12 mouse cellular contexts compared by ENCODE assay signal in the genomic region with DNA sequence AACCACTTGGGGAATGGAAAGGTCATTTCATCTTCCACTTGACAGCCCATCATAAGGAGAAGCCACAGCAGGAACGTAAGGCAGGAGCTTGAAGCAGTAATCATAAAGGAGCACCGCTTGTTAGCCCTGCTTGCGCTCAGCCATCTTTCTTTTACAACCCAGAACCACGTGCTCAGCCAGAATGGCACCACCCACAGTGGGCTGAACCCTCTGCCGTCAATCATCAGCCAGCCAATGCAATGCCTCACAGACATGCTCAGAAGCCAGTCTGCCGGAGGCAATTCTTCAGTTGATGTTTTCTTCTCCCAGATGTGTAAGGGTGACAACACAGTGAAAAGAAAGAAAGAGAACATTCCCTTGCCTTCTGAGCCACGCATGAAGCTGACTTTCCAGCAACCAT. TPM values are rescaled to one million over a fixed set of nuclear protein-coding genes. Genes with fewer than 3 reads are reported as not detected.
DNase-seq lines count a peak whose midpoint lies in the region; ATAC-seq and TF ChIP-seq lines count a peak whose summit lies in the region.
"Had no signal": no experiment of that assay in that cellular context is flagged by ENCODE, and none has a peak within 500 bp of the region (broad histone marks: within the 10 kb centered on the region; RNA-seq: fewer than 3 reads in every experiment).

No protein-coding gene starts in this region.

- H3K4me3 ChIP-seq in liver, adult 2 months (ENCODE audit: insufficient read depth, low read depth, low read length) = no peak overlapping the region
- H3K4me3 ChIP-seq in liver, embryonic 11.5 days (ENCODE audit: low read depth, low read length) = no peak overlapping the region
- H3K4me3 ChIP-seq in lung, embryonic 15.5 days = no peak overlapping the region
- H3K4me3 ChIP-seq in stomach, embryonic 16.5 days (replicated peaks; ENCODE audit: low read length) = no peak overlapping the region
- H3K4me3 ChIP-seq: neural tube, embryonic 13.5 days had no signal

- intact Hi-C loops in heart, postnatal 14 days (cut with DNase I) = no loop called here

- H3K79me2 ChIP-seq in liver, adult 2 months (ENCODE audit: control insufficient read depth, insufficient read depth, low read length) = no peaks in the 10 kb centered on the region

- no peaks in the 10 kb centered on the region for H3K27me3 ChIP-seq in liver, adult 2 months (ENCODE audit: control insufficient read depth, insufficient read depth, low read length)
- no peaks in the 10 kb centered on the region for H3K27me3 ChIP-seq in liver, embryonic 11.5 days (replicated peaks; ENCODE audit: control insufficient read depth, insufficient read depth, low read length)
- no peaks in the 10 kb centered on the region for H3K27me3 ChIP-seq in lung, embryonic 15.5 days
- H3K27me3 ChIP-seq in stomach, embryonic 16.5 days (ENCODE audit: control insufficient read depth, insufficient read depth, low read length) = no peaks in the 10 kb centered on the region

- no peak overlapping the region for H3K9ac ChIP-seq in liver, adult 2 months (ENCODE audit: low read depth, low read length)
- H3K9ac ChIP-seq in liver, embryonic 11.5 days (ENCODE audit: low read depth, low read length) = no peak overlapping the region
- H3K9ac ChIP-seq in lung, embryonic 15.5 days = no peak overlapping the region
- H3K9ac ChIP-seq in stomach, embryonic 16.5 days (ENCODE audit: low read length) = no peak overlapping the region
- H3K9ac ChIP-seq: liver, postnatal 0 days; neural tube, embryonic 13.5 days had no signal

- peaks cover 7% of the 10 kb centered on the region for H3K4me1 ChIP-seq in liver, adult 2 months (ENCODE audit: control insufficient read depth, insufficient read depth, low read length)
- H3K4me1 ChIP-seq in liver, embryonic 11.5 days (replicated peaks; ENCODE audit: control insufficient read depth, insufficient read depth, low read length) = peaks cover 5% of the 10 kb centered on the region; the same call in 1 of the 2 replicates
- H3K4me1 ChIP-seq in lung, embryonic 15.5 days = peaks cover 19% of the 10 kb centered on the region
- H3K4me1 ChIP-seq in stomach, embryonic 16.5 days (ENCODE audit: control insufficient read depth, insufficient read depth, low read length) = peaks cover 11% of the 10 kb centered on the region

- WGBS in liver, adult 2 months = 93% methylated on average over 7 of the region's 7 CpGs
- 80% methylated on average over 7 of the region's 7 CpGs for WGBS in liver, embryonic 11.5 days
- 80% methylated on average over 7 of the region's 7 CpGs for WGBS in lung, embryonic 15.5 days
- 78% methylated on average over 7 of the region's 7 CpGs for WGBS in stomach, embryonic 16.5 days

- TF ChIP-seq POLR2A in liver, adult 2 months (IDR thresholded peaks at IDR 0.05; ENCODE audit: extremely low read depth, insufficient read depth, low read length) = no peak

- H3K9me3 ChIP-seq in liver, embryonic 11.5 days (ENCODE audit: control insufficient read depth, low read length) = no peaks in the 10 kb centered on the region
- no peaks in the 10 kb centered on the region for H3K9me3 ChIP-seq in lung, embryonic 15.5 days
- H3K9me3 ChIP-seq in stomach, embryonic 16.5 days (replicated peaks; ENCODE audit: control insufficient read depth, low read length) = no peaks in the 10 kb centered on the region
- H3K9me3 ChIP-seq: neural tube, embryonic 13.5 days had no signal

- ATAC-seq in liver, embryonic 11.5 days (replicated peaks; ENCODE audit: low FRiP score) = no peak
- no peak for ATAC-seq in lung, embryonic 15.5 days (ENCODE audit: borderline replicate concordance, extremely low read depth, low FRiP score, low TSS enrichment)
- ATAC-seq in stomach, embryonic 16.5 days (ENCODE audit: insufficient read depth, low FRiP score) = no peak
- ATAC-seq in activated CD4-positive, CD25-positive, alpha-beta regulatory T cell, adult 4 months = no peak

- TF ChIP-seq CTCF in liver, adult 2 months (IDR thresholded peaks at IDR 0.05; ENCODE audit: low read depth, low read length) = no peak

- no peak overlapping the region for H3K4me2 ChIP-seq in liver, embryonic 11.5 days
- no peak overlapping the region for H3K4me2 ChIP-seq in lung, embryonic 15.5 days
- H3K4me2 ChIP-seq in stomach, embryonic 16.5 days (ENCODE audit: low read depth, low read length) = no peak overlapping the region

- peak; percentile 91 for DNase-seq in heart, adult 11 months
- DNase-seq in heart, postnatal 14 days = no peak
- no peak for DNase-seq in liver, adult 2 months (ENCODE audit: extremely low read depth, low read depth, low spot score)
- no peak for DNase-seq in liver, embryonic 11.5 days (ENCODE audit: low spot score)
- no peak for DNase-seq in urinary bladder, postnatal 25 days (ENCODE audit: low spot score)
- DNase-seq: cerebellum, adult 8-10 months; spleen, adult 18-20 months had no signal

- H3K36me3 ChIP-seq in liver, adult 2 months (ENCODE audit: control insufficient read depth, insufficient read depth, low read length) = no peaks in the 10 kb centered on the region
- H3K36me3 ChIP-seq in liver, embryonic 11.5 days (ENCODE audit: control insufficient read depth, insufficient read depth, low read length) = no peaks in the 10 kb centered on the region
- H3K36me3 ChIP-seq in lung, embryonic 15.5 days = no peaks in the 10 kb centered on the region
- no peaks in the 10 kb centered on the region for H3K36me3 ChIP-seq in stomach, embryonic 16.5 days (ENCODE audit: control insufficient read depth, insufficient read depth, low read length)
- H3K36me3 ChIP-seq: neural tube, embryonic 13.5 days had no signal

- H3K27ac ChIP-seq in liver, adult 2 months (replicated peaks; ENCODE audit: insufficient read depth, low read depth, low read length) = peak overlapping the region; percentile 13; the same call in 1 of the 2 replicates
- H3K27ac ChIP-seq in liver, embryonic 11.5 days (ENCODE audit: low read depth, low read length) = no peak overlapping the region
- H3K27ac ChIP-seq in lung, embryonic 15.5 days = peak overlapping the region; percentile 51
- H3K27ac ChIP-seq in stomach, embryonic 16.5 days (ENCODE audit: low read length) = 0 out of 2 replicates have a peak overlapping the region, but pooled peaks have one; percentile 10

RNA-seq across cellular contexts. Expression of gene Nostrin, which starts 7.3 kb away (rescaled TPM):
- total RNA-seq in heart, postnatal 14 days (2021) = 1 to 10 TPM; 8.1 to 8.6 TPM
- 19.8 and 38.1 TPM in 2 replicates for total RNA-seq in liver, adult 2 months (2014; rRNA removed)
- 2.4 and 3.2 TPM in 2 replicates for polyA plus RNA-seq in liver, adult 2 months (2012; rRNA removed)
- polyA plus RNA-seq in liver, embryonic 11.5 days (2014; fragmentation: Nextera tagmentation; extraction: Ambion mirVana) = 18.3 and 18.8 TPM in 2 replicates
- polyA plus RNA-seq in lung, embryonic 15.5 days (2015; fragmentation: Nextera tagmentation; extraction: Ambion mirVana) = 15.2 and 16.3 TPM in 2 replicates
- polyA plus RNA-seq in stomach, embryonic 16.5 days (2015; fragmentation: Nextera tagmentation; extraction: Ambion mirVana) = 12.3 and 12.8 TPM in 2 replicates
- polyA plus RNA-seq in activated CD4-positive, CD25-positive, alpha-beta regulatory T cell, adult 4 months (2017; shearing (Covaris generic)) = under 1 TPM; 0.27 to 0.34 TPM
